Comparison of ENCODE assay signal across 11 mouse cellular contexts in genomic region chr6:91236006-91236405, GRCm38 (mm10). TPM values are rescaled to one million over a fixed set of nuclear protein-coding genes. Genes with fewer than 3 reads are reported as not detected.
A peak's percentile ranks its signal among the peaks of the same experiment; 100 is the strongest.
DNase-seq lines count a peak whose midpoint lies in the region; ATAC-seq and TF ChIP-seq lines count a peak whose summit lies in the region.
"Had no signal": no experiment of that assay in that cellular context is flagged by ENCODE, and none has a peak within 500 bp of the region (broad histone marks: within the 10 kb centered on the region; RNA-seq: fewer than 3 reads in every experiment).

No protein-coding gene starts in this region.

- no peaks in the 10 kb centered on the region for H3K9me3 ChIP-seq in forebrain, embryonic 13.5 days (replicated peaks)
- H3K9me3 ChIP-seq in forebrain, embryonic 16.5 days (ENCODE audit: control insufficient read depth, low read length), result no peaks in the 10 kb centered on the region
- H3K9me3 ChIP-seq in midbrain, embryonic 12.5 days, result no peaks in the 10 kb centered on the region
- no peaks in the 10 kb centered on the region for H3K9me3 ChIP-seq in midbrain, embryonic 16.5 days (replicated peaks; ENCODE audit: control insufficient read depth, low read length, poor library complexity, severe bottlenecking)
- H3K9me3 ChIP-seq in hindbrain, embryonic 12.5 days (replicated peaks), result no peaks in the 10 kb centered on the region
- H3K9me3 ChIP-seq in liver, postnatal 0 days (ENCODE audit: low read length), result no peaks in the 10 kb centered on the region
- H3K9me3 ChIP-seq: lung, embryonic 15.5 days had no signal

- TF ChIP-seq EP300 in liver, postnatal 0 days (IDR thresholded peaks at IDR 0.05; ENCODE audit: low read depth), result no peak

- H3K4me2 ChIP-seq in forebrain, embryonic 13.5 days, result no peak overlapping the region
- H3K4me2 ChIP-seq in forebrain, embryonic 16.5 days (ENCODE audit: low read length), result no peak overlapping the region
- no peak overlapping the region for H3K4me2 ChIP-seq in midbrain, embryonic 12.5 days (replicated peaks)
- H3K4me2 ChIP-seq in midbrain, embryonic 16.5 days (ENCODE audit: low read length), result no peak overlapping the region
- no peak overlapping the region for H3K4me2 ChIP-seq in hindbrain, embryonic 12.5 days (replicated peaks)
- no peak overlapping the region for H3K4me2 ChIP-seq in liver, postnatal 0 days (ENCODE audit: low read depth, low read length)
- H3K4me2 ChIP-seq: lung, embryonic 15.5 days had no signal

- DNase-seq in liver, postnatal 0 days, result no peak
- no peak for DNase-seq in left cerebral cortex, postnatal 14 days (ENCODE audit: low spot score in 2 of 2)
- DNase-seq in ovary, adult 18-20 months (ENCODE audit: low spot score), result no peak
- DNase-seq: cerebellum, adult 2 months; right cerebral cortex, postnatal 14 days had no signal

- ATAC-seq in forebrain, embryonic 13.5 days, result no peak
- ATAC-seq in forebrain, embryonic 16.5 days, result no peak
- ATAC-seq in midbrain, embryonic 12.5 days (ENCODE audit: low FRiP score, low read depth), result no peak
- no peak for ATAC-seq in midbrain, embryonic 16.5 days
- peak; percentile 23; the same call in 1 of the 2 replicates for ATAC-seq in hindbrain, embryonic 12.5 days (ENCODE audit: low FRiP score)
- peak; percentile 60 for ATAC-seq in liver, postnatal 0 days

- intact Hi-C loops in left cerebral cortex, postnatal 14 days (cut with DNase I), result no loop called here

- H3K36me3 ChIP-seq in forebrain, embryonic 13.5 days (ENCODE audit: poor library complexity, severe bottlenecking), result no peaks in the 10 kb centered on the region
- H3K36me3 ChIP-seq in forebrain, embryonic 16.5 days (ENCODE audit: control insufficient read depth, insufficient read depth), result no peaks in the 10 kb centered on the region
- H3K36me3 ChIP-seq in midbrain, embryonic 12.5 days, result no peaks in the 10 kb centered on the region
- no peaks in the 10 kb centered on the region for H3K36me3 ChIP-seq in midbrain, embryonic 16.5 days (ENCODE audit: control insufficient read depth, insufficient read depth, low read length)
- H3K36me3 ChIP-seq in hindbrain, embryonic 12.5 days, result no peaks in the 10 kb centered on the region
- H3K36me3 ChIP-seq in liver, postnatal 0 days (replicated peaks; ENCODE audit: insufficient read depth, low read length), result no peaks in the 10 kb centered on the region
- H3K36me3 ChIP-seq: lung, embryonic 15.5 days had no signal

- H3K27me3 ChIP-seq in forebrain, embryonic 13.5 days, result no peaks in the 10 kb centered on the region
- no peaks in the 10 kb centered on the region for H3K27me3 ChIP-seq in forebrain, embryonic 16.5 days (replicated peaks; ENCODE audit: control insufficient read depth, insufficient read depth, low read length)
- H3K27me3 ChIP-seq in midbrain, embryonic 12.5 days, result 0 out of 2 replicates have a peak, but pooled peaks cover 15% of the 10 kb centered on the region
- no peaks in the 10 kb centered on the region for H3K27me3 ChIP-seq in midbrain, embryonic 16.5 days (ENCODE audit: control insufficient read depth, insufficient read depth, low read depth, low read length)
- no peaks in the 10 kb centered on the region for H3K27me3 ChIP-seq in hindbrain, embryonic 12.5 days
- H3K27me3 ChIP-seq in liver, postnatal 0 days (ENCODE audit: insufficient read depth, low read length), result no peaks in the 10 kb centered on the region
- H3K27me3 ChIP-seq: lung, embryonic 15.5 days had no signal

- 56% methylated on average over 11 of the region's 11 CpGs for WGBS in forebrain, embryonic 13.5 days
- 43% methylated on average over 11 of the region's 11 CpGs for WGBS in forebrain, embryonic 16.5 days
- 54% methylated on average over 11 of the region's 11 CpGs for WGBS in midbrain, embryonic 12.5 days
- WGBS in midbrain, embryonic 16.5 days, result 32% methylated on average over 11 of the region's 11 CpGs
- 42% methylated on average over 11 of the region's 11 CpGs for WGBS in hindbrain, embryonic 12.5 days
- WGBS in liver, postnatal 0 days (ENCODE audit: insufficient replicate concordance), result 52% methylated on average over 11 of the region's 11 CpGs

- no peak overlapping the region for H3K9ac ChIP-seq in forebrain, embryonic 13.5 days
- H3K9ac ChIP-seq in forebrain, embryonic 16.5 days (replicated peaks; ENCODE audit: low read depth, low read length), result no peak overlapping the region
- no peak overlapping the region for H3K9ac ChIP-seq in midbrain, embryonic 12.5 days (replicated peaks)
- H3K9ac ChIP-seq in midbrain, embryonic 16.5 days (ENCODE audit: low read depth, low read length), result no peak overlapping the region
- no peak overlapping the region for H3K9ac ChIP-seq in hindbrain, embryonic 12.5 days
- no peak overlapping the region for H3K9ac ChIP-seq in liver, postnatal 0 days (replicated peaks)
- H3K9ac ChIP-seq: lung, embryonic 15.5 days had no signal

- H3K27ac ChIP-seq in forebrain, embryonic 13.5 days, result 0 out of 2 replicates have a peak overlapping the region, but pooled peaks have one; percentile 7
- no peak overlapping the region for H3K27ac ChIP-seq in forebrain, embryonic 16.5 days (ENCODE audit: low read length)
- H3K27ac ChIP-seq in midbrain, embryonic 12.5 days (replicated peaks), result 0 out of 2 replicates have a peak overlapping the region, but pooled peaks have one; percentile 20
- H3K27ac ChIP-seq in midbrain, embryonic 16.5 days (ENCODE audit: low read length), result no peak overlapping the region
- H3K27ac ChIP-seq in hindbrain, embryonic 12.5 days, result peak overlapping the region; percentile 14
- no peak overlapping the region for H3K27ac ChIP-seq in liver, postnatal 0 days (ENCODE audit: low read depth)
- H3K27ac ChIP-seq: lung, embryonic 15.5 days had no signal

- TF ChIP-seq CTCF in liver, postnatal 0 days (IDR thresholded peaks at IDR 0.05; ENCODE audit: low read depth), result no peak

- peaks cover 19% of the 10 kb centered on the region; the same call in 1 of the 2 replicates for H3K4me1 ChIP-seq in forebrain, embryonic 13.5 days
- peaks cover 5% of the 10 kb centered on the region for H3K4me1 ChIP-seq in forebrain, embryonic 16.5 days (replicated peaks; ENCODE audit: control insufficient read depth, insufficient read depth, low read length)
- H3K4me1 ChIP-seq in midbrain, embryonic 12.5 days, result peaks cover 19% of the 10 kb centered on the region; the same call in 1 of the 2 replicates
- H3K4me1 ChIP-seq in midbrain, embryonic 16.5 days (ENCODE audit: control insufficient read depth, insufficient read depth, low read length), result peaks cover 5% of the 10 kb centered on the region
- H3K4me1 ChIP-seq in hindbrain, embryonic 12.5 days, result peaks cover 29% of the 10 kb centered on the region
- H3K4me1 ChIP-seq in liver, postnatal 0 days (ENCODE audit: insufficient read depth), result no peaks in the 10 kb centered on the region
- H3K4me1 ChIP-seq: lung, embryonic 15.5 days had no signal

- no peak overlapping the region for H3K4me3 ChIP-seq in forebrain, embryonic 13.5 days
- H3K4me3 ChIP-seq in forebrain, embryonic 16.5 days (replicated peaks; ENCODE audit: low read length), result no peak overlapping the region
- H3K4me3 ChIP-seq in midbrain, embryonic 12.5 days, result no peak overlapping the region
- no peak overlapping the region for H3K4me3 ChIP-seq in midbrain, embryonic 16.5 days (ENCODE audit: low read depth, low read length)
- H3K4me3 ChIP-seq in hindbrain, embryonic 12.5 days, result no peak overlapping the region
- no peak overlapping the region for H3K4me3 ChIP-seq in liver, postnatal 0 days (ENCODE audit: low read depth, low read length)
- H3K4me3 ChIP-seq: lung, embryonic 15.5 days had no signal

RNA-seq across cellular contexts. Expression of gene Fbln2, which starts 23.8 kb away (rescaled TPM):
- 8.5 and 12.2 TPM in 2 replicates for polyA plus RNA-seq in forebrain, embryonic 13.5 days (2015; fragmentation: Nextera tagmentation; extraction: Ambion mirVana)
- 17.6 and 20.3 TPM in 2 replicates for polyA plus RNA-seq in forebrain, embryonic 16.5 days (2015; fragmentation: Nextera tagmentation; extraction: Ambion mirVana)
- polyA plus RNA-seq in midbrain, embryonic 12.5 days (2016; fragmentation: Nextera tagmentation; extraction: Ambion mirVana), result 41.7 and 66.6 TPM in 2 replicates
- polyA plus RNA-seq in midbrain, embryonic 16.5 days (2015; fragmentation: Nextera tagmentation; extraction: Ambion mirVana), result 11.9 and 12.5 TPM in 2 replicates
- polyA plus RNA-seq in hindbrain, embryonic 12.5 days (2016; fragmentation: Nextera tagmentation; extraction: Ambion mirVana), result 100 and 102 TPM in 2 replicates
- 3.8 and 4.0 TPM in 2 replicates for polyA plus RNA-seq in liver, postnatal 0 days (2015; fragmentation: Nextera tagmentation; extraction: Ambion mirVana)
- total RNA-seq in left cerebral cortex, postnatal 14 days (2021), result 1 to 10 TPM; 9.6 to 9.9 TPM

Comparison
In these comparisons a context has a peak if more than half of its experiments do, and no peak if none do; other contexts are left out.
1. H3K27ac ChIP-seq: peak in forebrain, embryonic 13.5 days (single experiment), midbrain, embryonic 12.5 days (single experiment) and hindbrain, embryonic 12.5 days (single experiment); none in forebrain, embryonic 16.5 days (single experiment), midbrain, embryonic 16.5 days (single experiment) and liver, postnatal 0 days (single experiment).
2. ATAC-seq: peak in hindbrain, embryonic 12.5 days (single experiment) and liver, postnatal 0 days (single experiment); none in forebrain, embryonic 13.5 days (single experiment), forebrain, embryonic 16.5 days (single experiment), midbrain, embryonic 12.5 days (single experiment) and midbrain, embryonic 16.5 days (single experiment).